Mouse (Mus musculus) gastrocnemius, postnatal 14 days (tissue): Measurements from ENCODE around the gene Pik3ap1. TPM values are rescaled to one million over a fixed set of nuclear protein-coding genes. Genes with fewer than 3 reads are reported as not detected.
"Not testable (repeated sequence)": the region's sequence is repeated elsewhere in the genome, so short reads cannot be mapped to it uniquely, and the experiment has no call there.

Experiments
- DNase-seq: peaks from one replicate; pipeline ENCODE4 v3.0.0; 2021; ENCODE audit warnings: mixed read lengths
- intact Hi-C: fragments of 180-260 bp; cut with DNase I; formaldehyde crosslinking; loops from one replicate; pipeline ENCODE4 v1.15.1; 2025; ENCODE audit warnings: low total_unique reads
- total RNA-seq, 2 experiments: library from RNA; stranded (reverse); gene quantifications; 2 replicates each; pipeline ENCODE4 v1.2.3; 2021

Pik3ap1 gene
- total RNA-seq, 2 experiments from 2014 or later, result 0.38 to 0.70 TPM

- peak; percentile 24 for DNase-seq
- intact Hi-C loops, result no loop called here
Observed at GRCm38 (mm10) chr19:41339020-41339836, 45.7 kb downstream of the Pik3ap1 start.

- intact Hi-C loops, result no loop called here
- no peak for DNase-seq
Observed at GRCm38 (mm10) chr19:41338379-41338778, 46.5 kb downstream of the Pik3ap1 start.

- intact Hi-C loops, result no loop called here
- no peak for DNase-seq
Observed at GRCm38 (mm10) chr19:41335721-41336120, 49.2 kb downstream of the Pik3ap1 start.

- DNase-seq, result no peak
- intact Hi-C loops, result no loop called here
Observed at GRCm38 (mm10) chr19:41332986-41333385, 51.9 kb downstream of the Pik3ap1 start.

- intact Hi-C loops, result no loop called here
- DNase-seq, result peak; percentile 7
Observed at GRCm38 (mm10) chr19:41332228-41332627, 52.7 kb downstream of the Pik3ap1 start.

- DNase-seq, result no peak
- intact Hi-C loops, result no loop called here
Observed at GRCm38 (mm10) chr19:41330401-41330800, 54.5 kb downstream of the Pik3ap1 start.

GRCm38 (mm10) chr19:41329961-41330360, 54.9 kb downstream of the Pik3ap1 start:
- intact Hi-C loops, result no loop called here
- DNase-seq, result no peak

- DNase-seq, result no peak
- intact Hi-C loops, result no loop called here
Observed at GRCm38 (mm10) chr19:41328743-41329142, 56.2 kb downstream of the Pik3ap1 start.

- DNase-seq, result no peak
- intact Hi-C loops, result no loop called here
Observed at GRCm38 (mm10) chr19:41323813-41324212, 61.1 kb downstream of the Pik3ap1 start.

- intact Hi-C loops, result no loop called here
- DNase-seq, result no peak
Observed at GRCm38 (mm10) chr19:41323125-41323524, 61.8 kb downstream of the Pik3ap1 start.

GRCm38 (mm10) chr19:41321149-41321548, 63.8 kb downstream of the Pik3ap1 start:
- DNase-seq, result no peak
- intact Hi-C loops, result no loop called here

- intact Hi-C loops, result loop anchor here (10.0 kb wide), 1 partner anchor 157 kb away; no protein-coding TSS in a partner anchor
- DNase-seq, result peak; percentile 43
Observed at GRCm38 (mm10) chr19:41317315-41318095, 67.4 kb downstream of the Pik3ap1 start.

- intact Hi-C loops, result loop anchor here (10.0 kb wide), 1 partner anchor 160 kb away; no protein-coding TSS in a partner anchor
- no peak for DNase-seq
Observed at GRCm38 (mm10) chr19:41314696-41315095, 70.2 kb downstream of the Pik3ap1 start.

GRCm38 (mm10) chr19:41313663-41314062, 71.2 kb downstream of the Pik3ap1 start:
- intact Hi-C loops, result loop anchor here (10.0 kb wide), 1 partner anchor 161 kb away; no protein-coding TSS in a partner anchor
- DNase-seq, result no peak

GRCm38 (mm10) chr19:41312587-41312986, 72.3 kb downstream of the Pik3ap1 start:
- intact Hi-C loops, result loop anchor here (10.0 kb wide), 1 partner anchor 162 kb away; no protein-coding TSS in a partner anchor
- not testable (repeated sequence) for DNase-seq

- no peak for DNase-seq
- intact Hi-C loops, result loop anchor here (10.0 kb wide), 1 partner anchor 163 kb away; no protein-coding TSS in a partner anchor
Observed at GRCm38 (mm10) chr19:41312027-41312426, 72.9 kb downstream of the Pik3ap1 start.

- intact Hi-C loops, result loop anchor here (10.0 kb wide), 1 partner anchor 164 kb away; no protein-coding TSS in a partner anchor
- no peak for DNase-seq
Observed at GRCm38 (mm10) chr19:41310971-41311703, 73.8 kb downstream of the Pik3ap1 start.

GRCm38 (mm10) chr19:41303933-41304332, 81.0 kb downstream of the Pik3ap1 start:
- intact Hi-C loops, result no loop called here
- DNase-seq, result no peak

- DNase-seq, result no peak
- intact Hi-C loops, result no loop called here
Observed at GRCm38 (mm10) chr19:41303433-41303832, 81.5 kb downstream of the Pik3ap1 start.

GRCm38 (mm10) chr19:41301856-41302255, 83.0 kb downstream of the Pik3ap1 start:
- intact Hi-C loops, result no loop called here

More at GRCm38 (mm10) chr19:41301856-41302255, 83.0 kb downstream of the Pik3ap1 start:
- no peak for DNase-seq
